Mouse (Mus musculus): ENCODE measurements at regions not wholly inside any gene's neighbourhood (a gene's known extent, or its start where the extent isn't known, plus 50 kb on each side); places are given as distances from the start of the nearest gene placed in this dataset.

- DNase-seq (ENCODE audit: low read depth, low spot score): no peak
These were observed 156.4 kb upstream of the Tox3 start for GRCm38 (mm10) chr8:90504521-90504920.

- DNase-seq (ENCODE audit: low read depth, low spot score): no peak
These were observed 155.2 kb upstream of the Tox3 start for GRCm38 (mm10) chr8:90503306-90503705.

GRCm38 (mm10) chr8:90502879-90503278 lies 154.7 kb upstream of the Tox3 start:
- no peak for DNase-seq (ENCODE audit: low read depth, low spot score)

GRCm38 (mm10) chr8:90499315-90499714 lies 151.2 kb upstream of the Tox3 start:
- DNase-seq (ENCODE audit: low read depth, low spot score): no peak

- DNase-seq (ENCODE audit: low read depth, low spot score): no peak
These were observed 148.6 kb upstream of the Tox3 start for GRCm38 (mm10) chr8:90496658-90497163.

GRCm38 (mm10) chr8:90495943-90496371 lies 147.8 kb upstream of the Tox3 start:
- DNase-seq (ENCODE audit: low read depth, low spot score): no peak

GRCm38 (mm10) chr8:90492521-90493225 lies 144.5 kb upstream of the Tox3 start:
- DNase-seq (ENCODE audit: low read depth, low spot score): no peak

GRCm38 (mm10) chr8:90491691-90492090 lies 143.5 kb upstream of the Tox3 start:
- no peak for DNase-seq (ENCODE audit: low read depth, low spot score)

- no peak for DNase-seq (ENCODE audit: low read depth, low spot score)
These were observed 142.7 kb upstream of the Tox3 start for GRCm38 (mm10) chr8:90490734-90491441.

GRCm38 (mm10) chr8:90486556-90486955 lies 138.4 kb upstream of the Tox3 start:
- DNase-seq (ENCODE audit: low read depth, low spot score): no peak

- DNase-seq (ENCODE audit: low read depth, low spot score): no peak
These were observed 130.0 kb upstream of the Tox3 start for GRCm38 (mm10) chr8:90478149-90478548.

- no peak for DNase-seq (ENCODE audit: low read depth, low spot score)
These were observed 125.9 kb upstream of the Tox3 start for GRCm38 (mm10) chr8:90474066-90474465.

- DNase-seq (ENCODE audit: low read depth, low spot score): no peak
These were observed 122.7 kb upstream of the Tox3 start for GRCm38 (mm10) chr8:90470826-90471225.

GRCm38 (mm10) chr8:90463708-90464107 lies 115.6 kb upstream of the Tox3 start:
- DNase-seq (ENCODE audit: low read depth, low spot score): no peak

GRCm38 (mm10) chr8:90455321-90455720 lies 107.2 kb upstream of the Tox3 start:
- no peak for DNase-seq (ENCODE audit: low read depth, low spot score)

GRCm38 (mm10) chr8:90454130-90454529 lies 106.0 kb upstream of the Tox3 start:
- no peak for DNase-seq (ENCODE audit: low read depth, low spot score)

- DNase-seq (ENCODE audit: low read depth, low spot score): no peak
These were observed 93.1 kb upstream of the Tox3 start for GRCm38 (mm10) chr8:90441058-90441851.

GRCm38 (mm10) chr8:90414021-90414420 lies 65.9 kb upstream of the Tox3 start:
- DNase-seq (ENCODE audit: low read depth, low spot score): no peak

Data from CD4-positive helper T cell, adult 2 months (primary cell).